Mouse (Mus musculus) myocyte (in vitro differentiated cells): Measurements from ENCODE around the gene Cacna1e. TPM values are rescaled to one million over a fixed set of nuclear protein-coding genes. Genes with fewer than 3 reads are reported as not detected.

Experiments used
- H3K27me3 ChIP-seq: one replicate; pipeline ENCODE4 v1.6.1; 2011; ENCODE audit not compliant: control insufficient read depth, insufficient read depth, insufficient read length
- H3K36me3 ChIP-seq: one replicate; pipeline ENCODE4 v1.6.1; 2011; ENCODE audit not compliant: control insufficient read depth, insufficient read depth
- H3K4me2 ChIP-seq: one replicate; pipeline ENCODE4 v1.6.1; 2011; ENCODE audit warnings: low read depth, control low read depth
- H3K4me3 ChIP-seq: one replicate; pipeline ENCODE4 v1.5.1; 2011; ENCODE audit warnings: mild to moderate bottlenecking, control low read depth, moderate library complexity
- H3K79me2 ChIP-seq: one replicate; pipeline ENCODE4 v1.6.1; 2011; ENCODE audit not compliant: control insufficient read depth, insufficient read depth
- H3ac ChIP-seq: one replicate; pipeline ENCODE4 v1.6.1; 2011; ENCODE audit not compliant: control insufficient read depth, insufficient read length
- CEBPB ChIP-seq: IDR thresholded peaks from 2 replicates; pipeline ENCODE4 v1.6.1; 2011; ENCODE audit warnings: mild to moderate bottlenecking, moderate library complexity; ENCODE audit not compliant: poor library complexity, insufficient read depth, severe bottlenecking
- E2F4 ChIP-seq: IDR thresholded peaks from one replicate; pipeline ENCODE4 v1.6.1; 2011; ENCODE audit warnings: mild to moderate bottlenecking, control low read depth, moderate library complexity; ENCODE audit not compliant: insufficient read depth
- MAX ChIP-seq: IDR thresholded peaks from one replicate; pipeline ENCODE4 v1.6.1; 2011; ENCODE audit warnings: low read depth, mild to moderate bottlenecking, control low read depth
- MYOD1 ChIP-seq, 3 experiments: IDR thresholded peaks; one replicate each; pipeline ENCODE4 v1.6.1; 2011; ENCODE audit warnings: control low read depth in 2 of 3, low read depth in 2 of 3, mild to moderate bottlenecking in 2 of 3, moderate library complexity in 1 of 3; ENCODE audit not compliant: insufficient read length in 2 of 3, control insufficient read depth in 1 of 3
- MYOG ChIP-seq, 3 experiments: IDR thresholded peaks; one replicate each; pipeline ENCODE4 v1.6.1; 2011; ENCODE audit warnings: control low read depth in 2 of 3, low read depth in 2 of 3, mild to moderate bottlenecking in 2 of 3; ENCODE audit not compliant: insufficient read length in 2 of 3, control insufficient read depth in 1 of 3, insufficient read depth in 1 of 3
- POLR2A ChIP-seq: IDR thresholded peaks from one replicate; pipeline ENCODE4 v1.6.1; 2011; ENCODE audit warnings: low read depth, mild to moderate bottlenecking, control low read depth, moderate library complexity; ENCODE audit not compliant: insufficient read length
- POLR2AphosphoS2 ChIP-seq: IDR thresholded peaks from one replicate; pipeline ENCODE4 v1.6.1; 2011; ENCODE audit warnings: low read depth, control low read depth; ENCODE audit not compliant: insufficient read length
- REST ChIP-seq: IDR thresholded peaks from one replicate; pipeline ENCODE4 v1.6.1; 2011; ENCODE audit warnings: mild to moderate bottlenecking, control low read depth, moderate library complexity; ENCODE audit not compliant: insufficient read depth, insufficient read length
- SRF ChIP-seq: IDR thresholded peaks from one replicate; pipeline ENCODE4 v1.6.1; 2011; ENCODE audit warnings: low read depth; ENCODE audit not compliant: control insufficient read depth, insufficient read length
- TCF12 ChIP-seq: IDR thresholded peaks from one replicate; pipeline ENCODE4 v1.6.1; 2011; ENCODE audit warnings: mild to moderate bottlenecking, control low read depth; ENCODE audit not compliant: poor library complexity, insufficient read depth, severe bottlenecking
- TCF3 ChIP-seq: IDR thresholded peaks from one replicate; pipeline ENCODE4 v1.6.1; 2011; ENCODE audit warnings: low read depth, control low read depth; ENCODE audit not compliant: insufficient read length
- USF1 ChIP-seq: IDR thresholded peaks from one replicate; pipeline ENCODE4 v1.6.1; 2011; ENCODE audit warnings: low read depth, mild to moderate bottlenecking, control low read depth, moderate library complexity
- polyA plus RNA-seq: library from polyadenylated mRNA; unstranded; fragments of >200 nt; fragmentation: generic; extraction: Trizol; gene quantifications from one replicate; pipeline ENCODE4 v1.2.1, GENCODE M21; 2012; ENCODE audit warnings: missing spikeins

The Cacna1e gene
- polyA plus RNA-seq, 1 experiment, result not detected

DNA sequence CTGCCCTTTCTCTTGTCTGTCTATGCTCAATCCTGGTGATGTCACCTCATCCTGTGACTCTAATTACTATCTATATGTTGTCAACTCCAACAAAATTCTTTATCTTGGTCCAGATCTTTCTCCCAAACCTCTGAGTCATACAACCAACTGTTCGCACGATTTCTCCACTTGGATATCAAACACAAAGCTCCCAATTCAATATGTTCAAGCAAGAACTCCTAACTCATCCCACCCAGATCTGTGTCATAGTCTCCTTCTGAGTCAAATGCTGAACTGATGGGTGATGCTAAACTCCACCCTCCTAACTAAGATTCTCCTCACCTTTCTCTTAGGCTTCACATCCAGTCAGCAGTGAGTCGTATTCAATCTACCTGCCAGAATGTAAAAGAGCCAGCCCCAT lies 68.0 kb downstream of the Cacna1e start:
- H3K4me2 ChIP-seq, result no peak overlapping the region
- TF ChIP-seq POLR2A (no peak), CEBPB (no peak), TCF12 (no peak), REST (no peak), TCF3 (no peak), USF1 (no peak)
- no peaks in the 10 kb centered on the region for H3K36me3 ChIP-seq
- no peaks in the 10 kb centered on the region for H3K27me3 ChIP-seq
- H3ac ChIP-seq, result no peak overlapping the region
- no peaks in the 10 kb centered on the region for H3K79me2 ChIP-seq
- no peak overlapping the region for H3K4me3 ChIP-seq

DNA sequence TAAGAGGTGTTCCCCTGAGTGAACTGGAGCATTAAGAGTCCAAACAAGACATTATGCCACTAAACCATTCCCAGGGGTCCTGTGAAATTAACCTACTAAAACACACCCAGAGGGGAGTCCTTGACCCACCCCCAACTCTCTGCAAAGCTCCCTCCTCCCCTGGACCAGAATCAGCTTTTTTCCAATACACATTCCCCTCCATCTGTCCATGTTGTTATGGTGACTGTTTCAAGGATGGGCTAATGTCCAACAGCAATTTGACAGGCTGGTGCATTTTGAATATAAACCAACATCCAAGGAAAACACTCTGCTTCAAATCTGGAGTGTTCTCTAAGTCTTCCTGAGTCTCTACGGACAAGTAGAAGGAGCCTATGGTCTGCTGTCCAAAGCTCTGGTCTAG lies 78.6 kb downstream of the Cacna1e start:
- H3K4me3 ChIP-seq, result no peak overlapping the region
- H3ac ChIP-seq, result no peak overlapping the region
- no peaks in the 10 kb centered on the region for H3K36me3 ChIP-seq
- H3K4me2 ChIP-seq, result no peak overlapping the region
- TF ChIP-seq USF1 (no peak), REST (no peak), POLR2AphosphoS2 (no peak), TCF3 (no peak), MYOD1 (IDR thresholded peaks at IDR 0.05; ENCODE audit: control insufficient read depth in 1 of 3, insufficient read length in 2 of 3, low read depth in 2 of 3) (no peak), MAX (no peak), E2F4 (no peak), SRF (no peak), POLR2A (no peak), MYOG (IDR thresholded peaks at IDR 0.05; ENCODE audit: control insufficient read depth in 1 of 3, insufficient read depth in 1 of 3, insufficient read length in 2 of 3, low read depth in 2 of 3) (no peak), TCF12 (no peak), CEBPB (no peak)
- no peaks in the 10 kb centered on the region for H3K79me2 ChIP-seq
- H3K27me3 ChIP-seq, result no peaks in the 10 kb centered on the region

- no peak for TF ChIP-seq CEBPB
- no peak for TF ChIP-seq MYOG (IDR thresholded peaks at IDR 0.05; ENCODE audit: control insufficient read depth in 1 of 3, insufficient read depth in 1 of 3, insufficient read length in 2 of 3, low read depth in 2 of 3)
These were observed 79.3 kb downstream of the Cacna1e start for GRCm38 (mm10) chr1:154805038-154805437.

DNA sequence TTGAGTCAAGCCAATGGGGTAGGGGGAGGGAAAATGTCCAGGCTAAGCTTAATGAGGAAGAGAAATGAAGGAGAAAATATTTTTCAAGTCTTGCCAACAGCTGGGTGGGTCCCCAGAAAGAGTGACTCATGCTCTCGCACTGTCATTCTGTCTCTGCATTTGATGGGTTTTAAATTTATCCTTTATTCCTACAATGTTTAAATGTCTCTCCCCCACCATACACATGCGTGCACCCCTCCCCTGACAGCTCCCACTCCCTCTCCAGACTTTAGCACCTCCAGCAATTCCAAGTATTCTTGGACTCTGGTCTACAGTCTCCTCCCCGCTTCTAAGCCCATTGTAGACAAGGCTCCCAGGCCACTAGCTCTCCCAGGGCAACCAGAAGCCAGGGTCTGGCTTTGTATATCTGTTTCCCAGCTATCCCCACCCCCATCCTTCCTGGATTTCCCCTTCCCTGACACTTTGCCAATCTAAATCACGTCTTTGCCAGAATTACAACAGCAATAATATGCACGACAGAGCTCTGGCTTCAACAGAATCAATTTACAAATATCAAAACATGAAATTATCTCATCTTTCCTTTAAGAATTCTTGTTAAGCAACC lies 81.9 kb downstream of the Cacna1e start:
- no peak overlapping the region for H3K4me3 ChIP-seq
- no peaks in the 10 kb centered on the region for H3K79me2 ChIP-seq
- no peak overlapping the region for H3ac ChIP-seq
- H3K27me3 ChIP-seq, result peaks cover 8% of the 10 kb centered on the region
- H3K36me3 ChIP-seq, result no peaks in the 10 kb centered on the region
- TF ChIP-seq CEBPB (no peak), POLR2A (no peak), E2F4 (no peak), MAX (no peak), MYOG (IDR thresholded peaks at IDR 0.05; ENCODE audit: control insufficient read depth in 1 of 3, insufficient read depth in 1 of 3, insufficient read length in 2 of 3, low read depth in 2 of 3) (no peak)
- H3K4me2 ChIP-seq, result no peak overlapping the region

More at GRCm38 (mm10) chr1:154805038-154805437, 79.3 kb downstream of the Cacna1e start:
- Histone ChIP-seq H3K4me3 (no peak overlapping the region), H3K4me2 (no peak overlapping the region), H3ac (no peak overlapping the region), H3K36me3 (no peaks in the 10 kb centered on the region), H3K79me2 (no peaks in the 10 kb centered on the region), H3K27me3 (no peaks in the 10 kb centered on the region)

DNA sequence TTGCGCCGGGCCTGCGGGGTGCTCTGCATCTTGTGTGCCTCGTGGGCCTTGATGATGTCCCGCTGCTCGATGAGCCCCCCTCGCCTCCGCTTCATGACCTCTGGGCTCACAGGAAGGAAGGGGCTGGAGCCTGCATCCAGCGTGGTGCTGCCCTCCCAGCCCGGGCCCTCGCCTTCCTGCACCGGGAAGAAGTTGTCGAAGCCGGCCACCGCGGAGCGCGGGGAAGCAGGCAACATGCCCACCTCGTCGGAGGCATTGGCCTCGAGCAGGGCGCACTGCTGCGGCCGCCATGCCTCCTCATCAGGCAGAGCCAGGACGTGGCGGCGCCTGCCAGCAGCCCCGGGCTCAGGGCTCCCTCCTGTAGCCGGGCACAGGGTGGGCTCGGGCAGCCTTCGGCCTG lies 85.0 kb downstream of the Cacna1e start:
- TF ChIP-seq POLR2A, result no peak
- TF ChIP-seq TCF3, result no peak
- TF ChIP-seq TCF12, result no peak
- no peak for TF ChIP-seq REST
- TF ChIP-seq CEBPB, result no peak
- no peak overlapping the region for H3ac ChIP-seq
- no peaks in the 10 kb centered on the region for H3K79me2 ChIP-seq
- no peaks in the 10 kb centered on the region for H3K36me3 ChIP-seq
- no peak overlapping the region for H3K4me2 ChIP-seq
- peaks cover 8% of the 10 kb centered on the region for H3K27me3 ChIP-seq
- H3K4me3 ChIP-seq, result no peak overlapping the region

- Histone ChIP-seq H3K4me3 (no peak overlapping the region), H3K36me3 (no peaks in the 10 kb centered on the region), H3K4me2 (no peak overlapping the region), H3K79me2 (no peaks in the 10 kb centered on the region), H3ac (no peak overlapping the region), H3K27me3 (peaks cover 8% of the 10 kb centered on the region)
- no peak for TF ChIP-seq TCF12
These were observed 85.5 kb downstream of the Cacna1e start for GRCm38 (mm10) chr1:154798771-154799170.
